Mouse (Mus musculus) common myeloid progenitor, adult 5-6 weeks (primary cell): ENCODE data around the gene Gm42878. TPM values are rescaled to one million over a fixed set of nuclear protein-coding genes. Genes with fewer than 3 reads are reported as not detected.
A peak's percentile ranks its signal among the peaks of the same experiment; 100 is the strongest.

Experiments
- ATAC-seq: replicated peaks from 2 replicates; pipeline ENCODE4 v1.8.0; 2016; ENCODE audit warnings: low read depth, mild to moderate bottlenecking, moderate TSS enrichment, inconsistent platforms; ENCODE audit not compliant: poor library complexity, severe bottlenecking
- total RNA-seq: library from RNA; stranded (forward); fragments of 200-1000, 187-1606 nt; gene quantifications from 2 replicates; pipeline ENCODE4 v1.2.3, GENCODE M21; 2017

The Gm42878 gene
- total RNA-seq: not detected in 2 replicates

GRCm38 (mm10) chr5:121544910-121545792, at the start of gene Gm42878, which contains the start of gene Adam1a:
Gene Gm42878, minus strand, starts transcription at chr5:121545482.
Gene Adam1a, minus strand, starts transcription at chr5:121545482.
- no peak for ATAC-seq

GRCm38 (mm10) chr5:121594714-121595313, 49.5 kb upstream of the Gm42878 start:
- ATAC-seq: no peak

- ATAC-seq: peak; percentile 90
Observed at GRCm38 (mm10) chr5:121593451-121594401, 48.4 kb upstream of the Gm42878 start, which contains the start of gene Aldh2. Gene Aldh2, minus strand, starts transcription at chr5:121593824.

- ATAC-seq: no peak
Observed at GRCm38 (mm10) chr5:121592816-121593407, 47.6 kb upstream of the Gm42878 start.

GRCm38 (mm10) chr5:121592064-121592815, 47.0 kb upstream of the Gm42878 start:
- ATAC-seq: no peak

GRCm38 (mm10) chr5:121591417-121592063, 46.3 kb upstream of the Gm42878 start:
- no peak for ATAC-seq

- ATAC-seq: no peak
Observed at GRCm38 (mm10) chr5:121589928-121590327, 44.6 kb upstream of the Gm42878 start.

GRCm38 (mm10) chr5:121586400-121587039, 41.2 kb upstream of the Gm42878 start:
- peak; percentile 54 for ATAC-seq

- ATAC-seq: no peak
Observed at GRCm38 (mm10) chr5:121585699-121586098, 40.4 kb upstream of the Gm42878 start.

- ATAC-seq: no peak
Observed at GRCm38 (mm10) chr5:121585005-121585404, 39.7 kb upstream of the Gm42878 start.

GRCm38 (mm10) chr5:121583765-121584501, 38.7 kb upstream of the Gm42878 start:
- ATAC-seq: peak; percentile 89

GRCm38 (mm10) chr5:121581945-121582344, 36.7 kb upstream of the Gm42878 start:
- ATAC-seq: no peak

GRCm38 (mm10) chr5:121576927-121577488, 31.7 kb upstream of the Gm42878 start:
- ATAC-seq: no peak

- no peak for ATAC-seq
Observed at GRCm38 (mm10) chr5:121575867-121576266, 30.6 kb upstream of the Gm42878 start.

- ATAC-seq: no peak
Observed at GRCm38 (mm10) chr5:121574145-121574544, 28.9 kb upstream of the Gm42878 start.

- no peak for ATAC-seq
Observed at GRCm38 (mm10) chr5:121570787-121571186, 25.5 kb upstream of the Gm42878 start.

- no peak for ATAC-seq
Observed at GRCm38 (mm10) chr5:121569881-121570420, 24.7 kb upstream of the Gm42878 start.
